Mouse (Mus musculus) heart, embryonic 16.5 days (tissue): ENCODE results near the gene Rps21. TPM values are rescaled to one million over a fixed set of nuclear protein-coding genes. Genes with fewer than 3 reads are reported as not detected.

Experiments
- ATAC-seq: fragments of 200-750 bp; cut with Nextera tagmentation; replicated peaks from 2 replicates; pipeline ENCODE4 v1.8.0; 2017; ENCODE audit warnings: moderate number of reproducible peaks; ENCODE audit not compliant: insufficient read depth, low FRiP score; ENCODE audit errors: extremely low read depth
- H3K27ac ChIP-seq: fragments of 300-500 bp; sonication (generic); 2 replicates; pipeline ENCODE4 v1.5.1; 2014; ENCODE audit warnings: mild to moderate bottlenecking, low read length, control low read depth, moderate library complexity
- H3K27me3 ChIP-seq: fragments of 300-500 bp; sonication (generic); 2 replicates; pipeline ENCODE4 v1.6.1; 2014; ENCODE audit warnings: low read length, mixed read lengths; ENCODE audit not compliant: control insufficient read depth, insufficient read depth
- H3K36me3 ChIP-seq: fragments of 300-500 bp; sonication (generic); 2 replicates; pipeline ENCODE4 v1.6.1; 2014; ENCODE audit not compliant: control insufficient read depth, insufficient read depth
- H3K4me1 ChIP-seq: fragments of 300-500 bp; sonication (generic); 2 replicates; pipeline ENCODE4 v1.6.1; 2014; ENCODE audit warnings: low read length, mixed read lengths; ENCODE audit not compliant: control insufficient read depth, insufficient read depth
- H3K4me2 ChIP-seq: fragments of 300-500 bp; sonication (generic); 2 replicates; pipeline ENCODE4 v1.6.1; 2014; ENCODE audit warnings: low read depth, mild to moderate bottlenecking, control low read depth, low read length
- H3K4me3 ChIP-seq: fragments of 300-500 bp; sonication (generic); 2 replicates; pipeline ENCODE4 v1.5.1; 2014; ENCODE audit warnings: mild to moderate bottlenecking, control low read depth, low read length
- H3K9ac ChIP-seq: fragments of 300-500 bp; sonication (generic); 2 replicates; pipeline ENCODE4 v1.6.1; 2014; ENCODE audit warnings: low read length, control low read depth
- H3K9me3 ChIP-seq: fragments of 300-500 bp; sonication (generic); replicated peaks from 2 replicates; pipeline ENCODE4 v1.6.1; 2016; ENCODE audit warnings: low read length; ENCODE audit not compliant: control insufficient read depth
- WGBS: fragments of 180-500 bp; shearing (Covaris S2); extraction: QIAGEN DNeasy Blood & Tissue Kit; methylation state at CpG from one replicate; pipeline ENCODE4 v1.1.7; 2014; 5-methylcytosine and 5-hydroxymethylcytosine counted together
- polyA plus RNA-seq: library from polyadenylated mRNA; unstranded; fragments of >200 nt; fragmentation: Nextera tagmentation; extraction: Ambion mirVana; gene quantifications from 2 replicates; pipeline ENCODE4 v1.2.1, GENCODE M21; 2015

Gene Rps21
- polyA plus RNA-seq, 1 experiment from 2014 or later: 208 TPM

GRCm38 (mm10) chr2:180279321-180279720 is 22.1 kb downstream of the Rps21 start:
- no peak overlapping the region for H3K9ac ChIP-seq
- 84% methylated on average over 8 of the region's 8 CpGs for WGBS
- H3K27me3 ChIP-seq: no peaks in the 10 kb centered on the region; the same call in 1 of the 2 replicates
- H3K27ac ChIP-seq: no peak overlapping the region
- H3K9me3 ChIP-seq: no peaks in the 10 kb centered on the region
- H3K4me3 ChIP-seq: no peak overlapping the region
- no peak overlapping the region for H3K4me2 ChIP-seq
- no peak for ATAC-seq
- no peaks in the 10 kb centered on the region for H3K36me3 ChIP-seq
- H3K4me1 ChIP-seq: peaks cover 16% of the 10 kb centered on the region

- WGBS: 71% methylated on average over 11 of the region's 11 CpGs
- ATAC-seq: no peak
- Histone ChIP-seq H3K4me3 (no peak overlapping the region), H3K4me1 (peaks cover 11% of the 10 kb centered on the region; the same call in 1 of the 2 replicates), H3K36me3 (no peaks in the 10 kb centered on the region), H3K27me3 (no peaks in the 10 kb centered on the region), H3K9ac (no peak overlapping the region), H3K27ac (no peak overlapping the region), H3K9me3 (no peaks in the 10 kb centered on the region), H3K4me2 (no peak overlapping the region)
Observed at GRCm38 (mm10) chr2:180288966-180289365, 31.8 kb downstream of the Rps21 start.

- Histone ChIP-seq H3K27me3 (no peaks in the 10 kb centered on the region), H3K9ac (no peak within 1 kb of the TSS), H3K9me3 (no peaks in the 10 kb centered on the region), H3K4me1 (peaks cover 11% of the 10 kb centered on the region; the same call in 1 of the 2 replicates), H3K4me3 (no peak within 1 kb of the TSS), H3K36me3 (no peaks in the 10 kb centered on the region), H3K4me2 (no peak within 1 kb of the TSS), H3K27ac (no peak within 1 kb of the TSS)
- ATAC-seq: no peak
- 55% methylated on average over 16 of the region's 16 CpGs for WGBS
Observed at GRCm38 (mm10) chr2:180289440-180290108, 32.4 kb downstream of the Rps21 start, which contains the start of gene Rbbp8nl. TSS of gene Rbbp8nl (minus strand) at chr2:180289879.

- H3K9me3 ChIP-seq: no peaks in the 10 kb centered on the region
- ATAC-seq: no peak
- no peak overlapping the region for H3K4me3 ChIP-seq
- no peaks in the 10 kb centered on the region for H3K27me3 ChIP-seq
- no peak overlapping the region for H3K9ac ChIP-seq
- no peak overlapping the region for H3K4me2 ChIP-seq
- no peak overlapping the region for H3K27ac ChIP-seq
- H3K4me1 ChIP-seq: peaks cover 11% of the 10 kb centered on the region; the same call in 1 of the 2 replicates
- H3K36me3 ChIP-seq: no peaks in the 10 kb centered on the region
- 22% methylated on average over 6 of the region's 6 CpGs for WGBS
Observed at GRCm38 (mm10) chr2:180290503-180290902, 33.3 kb downstream of the Rps21 start.

GRCm38 (mm10) chr2:180291566-180291965 is 34.4 kb downstream of the Rps21 start:
- 73% methylated on average over 5 of the region's 5 CpGs for WGBS
- Histone ChIP-seq H3K9me3 (no peaks in the 10 kb centered on the region), H3K4me1 (peaks cover 11% of the 10 kb centered on the region; the same call in 1 of the 2 replicates), H3K9ac (no peak overlapping the region), H3K27ac (no peak overlapping the region), H3K27me3 (no peaks in the 10 kb centered on the region), H3K4me2 (no peak overlapping the region), H3K36me3 (no peaks in the 10 kb centered on the region), H3K4me3 (no peak overlapping the region)
- no peak for ATAC-seq

GRCm38 (mm10) chr2:180292026-180292425 is 34.8 kb downstream of the Rps21 start:
- Histone ChIP-seq H3K4me2 (no peak overlapping the region), H3K36me3 (no peaks in the 10 kb centered on the region), H3K9ac (no peak overlapping the region), H3K4me3 (no peak overlapping the region), H3K27me3 (no peaks in the 10 kb centered on the region), H3K9me3 (no peaks in the 10 kb centered on the region), H3K27ac (no peak overlapping the region), H3K4me1 (peaks cover 11% of the 10 kb centered on the region; the same call in 1 of the 2 replicates)
- WGBS: 57% methylated on average over 4 of the region's 4 CpGs
- no peak for ATAC-seq

- no peak overlapping the region for H3K4me3 ChIP-seq
- ATAC-seq: no peak
- H3K9me3 ChIP-seq: no peaks in the 10 kb centered on the region
- H3K27me3 ChIP-seq: no peaks in the 10 kb centered on the region
- no peak overlapping the region for H3K27ac ChIP-seq
- no peak overlapping the region for H3K9ac ChIP-seq
- H3K36me3 ChIP-seq: no peaks in the 10 kb centered on the region
- 60% methylated on average over 8 of the region's 8 CpGs for WGBS
- H3K4me1 ChIP-seq: peaks cover 11% of the 10 kb centered on the region; the same call in 1 of the 2 replicates
- no peak overlapping the region for H3K4me2 ChIP-seq
Observed at GRCm38 (mm10) chr2:180292906-180293305, 35.7 kb downstream of the Rps21 start.

GRCm38 (mm10) chr2:180300252-180300651 is 43.1 kb downstream of the Rps21 start:
- Histone ChIP-seq H3K4me2 (no peak overlapping the region), H3K36me3 (no peaks in the 10 kb centered on the region), H3K4me1 (no peaks in the 10 kb centered on the region), H3K9ac (no peak overlapping the region), H3K4me3 (no peak overlapping the region), H3K9me3 (peaks cover 9% of the 10 kb centered on the region), H3K27ac (no peak overlapping the region), H3K27me3 (no peaks in the 10 kb centered on the region)
- WGBS: 45% methylated on average over 2 of the region's 2 CpGs
- ATAC-seq: no peak

GRCm38 (mm10) chr2:180300771-180301170 is 43.6 kb downstream of the Rps21 start:
- Histone ChIP-seq H3K27me3 (no peaks in the 10 kb centered on the region), H3K27ac (no peak overlapping the region), H3K36me3 (no peaks in the 10 kb centered on the region), H3K9me3 (peaks cover 9% of the 10 kb centered on the region), H3K9ac (no peak overlapping the region), H3K4me2 (no peak overlapping the region), H3K4me1 (no peaks in the 10 kb centered on the region), H3K4me3 (no peak overlapping the region)
- no peak for ATAC-seq
- 25% methylated on average over 5 of the region's 5 CpGs for WGBS
